Mouse (Mus musculus) spleen, adult 18-20 months (tissue): ENCODE measurements around the gene Psmb11.

Source experiments
- DNase-seq, 2 experiments: peaks; one replicate each; pipeline ENCODE4 v3.0.0; 2022; ENCODE audit warnings: mixed read lengths in 2 of 2

The Psmb11 gene

DNA sequence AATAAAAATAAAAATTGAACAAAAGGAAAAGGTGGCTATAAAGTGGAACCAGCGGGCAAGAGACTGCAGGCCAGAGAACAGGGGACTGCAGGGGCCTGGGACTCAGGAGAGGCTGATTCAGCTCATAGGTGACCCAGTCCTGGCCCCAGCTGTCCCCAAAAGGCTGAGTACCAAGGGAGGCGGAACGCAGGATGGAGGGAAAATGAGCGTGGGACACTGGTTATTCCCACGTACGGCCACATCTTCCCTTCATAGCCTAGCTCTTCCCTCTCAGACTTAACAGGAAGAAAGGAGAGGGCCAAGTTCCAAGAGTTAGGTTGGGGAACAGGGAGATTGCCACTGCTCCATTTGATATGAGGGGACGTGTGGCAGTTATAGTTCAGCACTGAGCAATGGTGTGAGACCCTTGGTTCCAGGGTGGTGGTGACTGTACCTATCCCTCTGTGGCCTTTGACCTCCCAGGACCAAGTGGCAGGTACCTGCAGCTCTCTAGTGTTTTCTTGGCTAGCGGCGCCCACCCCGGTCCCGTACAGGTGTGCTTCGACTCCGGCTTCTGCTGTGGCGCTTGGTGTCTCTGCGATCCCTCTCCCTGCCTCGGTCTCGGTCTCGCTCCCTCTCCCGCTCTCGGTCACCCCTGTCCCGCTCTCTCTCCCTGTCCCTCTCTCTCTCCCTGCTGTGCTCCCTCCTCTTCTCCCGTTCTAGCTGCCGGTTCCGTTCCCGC, 21.2 kb downstream of the Psmb11 start:
- no peak for DNase-seq

DNA sequence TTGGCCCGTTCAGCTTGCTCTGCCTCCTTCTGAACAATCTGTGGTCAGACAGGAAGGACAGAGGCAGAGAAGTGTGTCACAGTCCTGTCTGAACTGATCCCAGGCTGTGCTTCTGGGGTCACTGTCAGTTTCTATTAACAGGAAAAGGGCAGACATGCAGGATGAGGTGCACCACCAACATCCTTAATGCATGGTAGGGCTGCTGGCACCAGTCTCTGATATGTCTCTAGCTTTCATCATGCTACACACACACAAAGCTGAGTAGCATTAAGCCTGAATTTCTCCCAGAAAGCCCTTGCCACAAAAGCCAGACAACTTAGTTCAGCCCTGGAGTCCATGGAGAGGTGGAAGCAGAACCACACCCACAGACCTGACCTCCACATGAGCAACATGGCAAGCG, 21.8 kb downstream of the Psmb11 start:
- no peak for DNase-seq

DNA sequence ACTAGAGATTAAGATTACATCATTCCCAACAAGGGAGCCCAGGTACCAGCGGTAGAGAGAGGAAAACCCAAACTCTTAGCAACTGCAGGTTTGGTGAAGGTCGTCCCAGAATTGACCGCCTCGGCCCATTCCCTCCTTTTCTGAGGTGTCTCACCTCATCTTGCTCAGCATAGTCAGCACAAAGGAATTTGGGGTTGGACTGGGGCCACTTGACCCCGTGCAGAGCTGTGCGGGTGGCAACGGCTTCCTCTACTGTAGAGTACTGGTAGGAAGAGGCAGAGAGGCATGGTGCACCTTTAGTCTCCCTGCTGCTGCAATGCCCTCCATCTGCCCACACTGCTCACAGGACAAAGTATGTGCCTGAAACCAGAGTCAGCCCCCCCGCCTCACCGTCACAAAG, 23.1 kb downstream of the Psmb11 start:
- DNase-seq = no peak

DNA sequence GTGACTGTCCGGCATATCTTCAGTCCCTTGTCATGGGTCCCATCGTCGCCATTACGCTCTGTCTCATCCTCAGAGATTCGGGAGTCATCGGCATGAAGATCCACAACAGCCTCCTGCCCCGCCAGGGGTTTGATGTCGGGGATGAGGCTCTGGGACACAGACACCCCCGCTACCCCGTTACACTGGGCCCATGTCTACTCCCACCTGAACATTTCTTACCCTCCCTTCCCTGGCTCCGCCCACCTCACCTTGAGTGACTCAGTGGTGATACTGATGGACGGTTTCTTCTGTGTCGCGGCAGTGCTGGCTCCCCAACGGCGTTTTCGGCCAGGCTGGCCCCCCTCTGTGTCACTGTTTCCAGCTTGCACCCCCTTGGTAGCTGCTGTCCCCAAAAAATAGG, 25.2 kb downstream of the Psmb11 start:
- DNase-seq = no peak

DNA sequence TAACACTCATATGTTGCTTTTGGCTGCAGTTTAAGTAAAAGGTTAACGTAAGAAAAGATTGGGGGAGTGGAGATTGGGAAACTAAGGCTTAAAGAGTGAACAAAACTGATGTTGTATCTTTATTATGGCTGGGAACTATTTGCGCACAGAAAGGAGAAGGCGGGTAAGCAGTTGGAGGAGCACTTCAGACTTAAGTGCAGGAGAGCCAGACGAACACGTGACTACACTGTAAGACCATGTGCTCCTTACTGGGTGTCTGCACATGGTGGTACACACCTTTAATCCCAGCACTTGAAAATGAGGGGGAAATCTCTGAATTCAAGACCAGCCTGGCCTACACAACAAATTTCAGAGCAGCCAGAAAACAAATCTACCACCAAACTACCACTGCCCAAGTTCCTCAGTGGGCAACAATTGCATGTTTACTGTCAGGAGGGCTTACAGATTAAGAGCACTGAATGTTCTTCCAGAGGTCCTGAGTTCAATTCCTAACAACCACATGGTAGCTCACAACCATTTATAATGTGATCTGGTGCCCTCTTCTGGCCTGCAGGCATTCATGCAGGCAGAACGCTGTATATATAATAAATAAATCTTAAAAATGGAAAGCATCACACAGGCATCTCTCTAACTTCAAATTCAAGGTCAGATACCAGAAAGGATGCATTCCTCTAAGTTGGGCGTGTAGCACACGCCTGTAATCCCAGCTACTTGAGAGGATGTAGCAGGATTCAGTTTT, 25.8 kb downstream of the Psmb11 start:
- DNase-seq = no peak

DNA sequence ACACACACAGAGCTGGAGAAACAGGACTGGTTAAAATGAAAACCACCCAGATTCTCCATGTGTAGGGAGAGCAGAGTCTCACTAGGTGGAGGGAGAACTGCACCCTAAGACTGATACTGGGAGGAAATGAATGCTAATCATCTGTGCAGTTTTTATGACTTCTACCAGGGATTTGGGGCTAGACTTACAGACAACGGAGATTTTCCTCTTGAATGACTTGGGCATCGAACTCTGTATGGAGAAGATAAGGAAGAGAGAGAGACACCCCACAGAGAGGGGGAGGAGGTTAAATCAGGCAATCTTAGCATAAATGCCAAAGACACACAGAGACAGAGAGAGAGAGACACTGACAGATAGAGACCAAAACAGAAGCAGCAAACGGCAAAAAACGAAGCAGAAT, 26.7 kb downstream of the Psmb11 start:
- DNase-seq = no peak

DNA sequence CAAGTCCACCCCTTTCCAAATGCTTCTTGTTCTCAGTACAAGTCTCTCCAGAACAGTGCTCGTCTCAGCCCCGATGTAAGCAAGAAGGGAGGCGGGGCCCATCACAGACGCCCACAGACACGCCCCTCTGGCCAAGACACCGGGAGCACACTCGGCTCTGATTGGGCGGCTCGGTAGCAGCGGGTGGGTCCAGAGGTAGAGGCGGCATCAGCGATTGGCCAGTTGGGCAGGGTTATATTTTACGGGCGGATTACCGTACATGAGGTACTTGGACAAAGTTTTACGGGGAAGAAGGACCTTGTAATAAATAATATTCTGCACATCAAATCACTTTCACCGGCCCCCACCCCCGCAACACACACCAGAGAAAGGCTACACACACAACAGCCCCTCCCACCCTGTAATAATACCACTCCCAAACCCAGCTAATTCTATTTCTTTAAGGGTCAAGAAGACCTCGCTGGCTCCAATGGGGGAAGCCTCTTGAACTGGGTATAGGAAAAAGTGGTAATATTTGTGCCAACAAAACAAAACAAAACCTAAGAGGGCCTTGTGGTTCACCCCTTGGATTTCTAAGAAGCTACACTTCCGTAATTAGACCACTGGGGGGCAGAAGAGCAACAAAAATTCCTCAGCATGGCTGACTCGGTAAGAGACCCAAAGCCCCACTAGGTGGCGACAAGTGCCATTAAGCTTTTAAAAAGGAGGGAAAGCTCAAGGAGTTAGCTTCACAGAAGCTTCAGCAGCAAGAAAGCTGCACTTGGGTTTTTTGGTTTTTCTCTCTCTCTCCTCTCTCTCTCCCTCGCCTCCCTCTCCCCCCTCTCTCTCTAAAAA, 29.6 kb downstream of the Psmb11 start:
- DNase-seq = peak; percentile 63 to 79

DNA sequence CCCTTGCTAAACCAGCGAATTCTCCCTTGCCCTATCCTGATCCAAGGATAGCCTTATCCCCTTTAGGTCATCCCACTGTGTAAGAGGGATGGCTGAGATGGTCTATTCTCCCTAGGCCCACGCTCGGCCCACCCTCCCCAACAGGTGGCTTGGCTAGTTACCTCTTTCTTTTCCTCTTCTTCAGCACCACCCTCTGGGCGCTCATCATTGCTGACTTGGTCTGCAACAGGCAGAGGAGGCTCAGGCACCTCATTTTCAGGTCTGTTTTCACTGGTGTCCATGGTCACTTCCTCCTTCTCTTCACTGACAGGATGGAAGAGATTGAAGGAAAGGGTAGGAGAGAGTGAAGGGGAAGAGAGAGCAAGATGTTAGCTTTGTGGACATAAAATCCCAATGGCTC, 30.3 kb downstream of the Psmb11 start:
- DNase-seq = no peak

DNA sequence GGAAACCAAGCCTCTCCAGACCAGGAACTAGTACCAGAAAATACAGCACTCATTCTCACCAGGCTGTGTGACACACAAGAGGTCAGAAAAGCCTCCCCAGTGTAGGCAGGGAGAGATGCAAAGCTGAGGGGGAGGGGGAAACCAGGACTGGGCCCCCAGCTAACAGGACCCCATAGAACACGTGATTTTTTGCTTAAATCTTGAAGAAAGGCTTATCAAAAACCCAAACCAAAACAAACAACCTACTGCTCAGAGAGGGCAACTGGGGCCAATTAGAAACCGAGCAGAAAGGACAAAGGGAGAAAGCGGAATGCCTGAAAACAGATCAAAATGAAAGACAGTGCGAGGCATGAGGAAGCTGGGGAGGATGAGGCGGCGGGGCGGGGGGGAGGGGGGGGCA, 31.6 kb downstream of the Psmb11 start:
- DNase-seq = no peak

DNA sequence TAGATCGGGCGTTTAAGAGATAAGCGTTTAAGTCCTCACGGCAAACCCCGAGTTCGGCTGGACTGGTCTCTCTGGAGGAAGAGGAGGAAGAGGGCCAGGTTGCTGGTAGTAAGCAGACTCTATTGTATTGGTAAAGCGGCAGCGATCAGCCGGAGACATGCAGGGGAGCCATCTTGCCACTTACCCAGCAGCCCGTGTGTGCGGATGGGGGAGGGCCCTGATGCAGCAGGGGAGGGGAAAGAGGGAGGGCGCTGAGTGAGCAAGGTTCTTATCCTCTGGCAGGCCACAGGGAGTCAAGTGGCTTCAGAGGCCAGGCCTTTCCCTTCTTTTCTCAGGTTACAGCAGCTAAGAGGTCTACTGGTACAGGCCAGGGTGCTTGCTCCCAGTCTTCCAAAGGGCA, 32.3 kb downstream of the Psmb11 start:
- peak; percentile 69 to 72 for DNase-seq

DNA sequence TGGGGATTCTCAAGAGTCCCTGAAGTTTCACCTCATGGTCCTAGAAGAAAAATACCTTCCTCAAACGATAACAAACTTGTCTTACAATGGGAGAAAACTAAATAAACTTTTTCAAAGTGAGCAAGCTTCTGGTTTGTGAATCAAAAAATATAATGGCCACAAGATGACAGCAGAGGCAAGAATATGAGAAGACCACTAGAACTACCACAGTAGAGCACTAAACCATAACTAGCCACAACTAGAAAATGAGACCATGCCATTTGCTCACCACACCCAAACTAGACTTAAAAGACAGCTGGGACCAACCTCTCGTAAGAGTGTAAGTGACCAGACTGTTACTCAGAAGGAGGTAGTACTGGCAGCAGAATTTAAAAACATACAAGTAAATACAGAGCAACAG, 38.8 kb downstream of the Psmb11 start:
- DNase-seq = no peak

DNA sequence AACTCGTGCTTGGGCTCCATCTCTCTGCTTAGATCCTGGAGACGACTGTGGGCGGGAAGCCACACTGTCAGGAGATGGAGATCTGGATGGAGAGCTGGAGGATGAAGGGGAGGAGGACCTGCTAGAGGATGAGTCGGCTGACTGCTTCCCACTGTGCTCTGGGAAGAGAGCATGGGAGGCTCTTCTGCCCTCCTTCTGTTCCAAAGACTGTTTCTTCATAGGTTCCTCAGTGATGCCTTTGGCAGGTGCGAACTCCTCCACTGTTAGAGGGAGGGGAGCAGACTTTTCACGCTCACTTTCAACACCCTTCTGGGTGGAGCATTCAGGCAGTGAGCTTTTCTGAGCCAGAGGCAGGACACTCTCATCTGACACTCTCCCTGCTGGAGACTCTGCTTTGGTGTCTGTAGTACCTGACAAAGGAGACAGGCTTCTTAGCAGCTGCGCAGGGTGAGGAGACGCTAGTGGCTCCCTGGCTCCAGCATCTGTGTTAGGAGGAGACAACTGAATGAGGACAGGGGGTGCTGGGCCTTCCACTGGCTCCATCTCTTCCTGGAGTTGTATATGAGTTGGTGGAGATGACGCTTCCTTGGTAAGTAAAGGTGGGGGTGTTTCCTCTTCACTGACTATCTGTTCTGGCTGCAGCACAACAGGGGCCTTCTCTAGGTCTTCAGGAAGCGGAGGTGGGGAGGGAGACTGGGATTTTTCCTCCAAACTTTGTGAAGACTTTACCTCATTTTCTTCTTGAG, 43.4 kb downstream of the Psmb11 start:
- no peak for DNase-seq

DNA sequence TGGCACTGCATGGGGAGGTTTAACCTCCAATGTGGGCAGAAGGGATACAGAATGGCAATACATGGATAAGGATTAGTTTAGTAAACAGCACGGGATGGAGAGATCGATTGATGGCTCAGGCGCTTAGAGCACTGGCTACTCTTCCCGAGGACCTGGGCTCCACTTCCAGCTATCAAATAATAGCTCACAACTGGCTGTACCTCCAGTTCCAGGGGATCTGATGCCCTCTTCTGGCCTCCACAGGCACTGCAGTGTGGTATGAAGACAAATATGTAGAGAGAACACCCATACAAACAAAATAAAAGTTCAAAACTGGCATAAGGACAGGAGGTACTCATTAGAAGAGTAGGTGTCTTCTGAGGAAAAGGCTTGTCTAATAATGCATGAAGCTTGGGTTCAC, 48.1 kb downstream of the Psmb11 start:
- peak; percentile 35 to 64 for DNase-seq

DNA sequence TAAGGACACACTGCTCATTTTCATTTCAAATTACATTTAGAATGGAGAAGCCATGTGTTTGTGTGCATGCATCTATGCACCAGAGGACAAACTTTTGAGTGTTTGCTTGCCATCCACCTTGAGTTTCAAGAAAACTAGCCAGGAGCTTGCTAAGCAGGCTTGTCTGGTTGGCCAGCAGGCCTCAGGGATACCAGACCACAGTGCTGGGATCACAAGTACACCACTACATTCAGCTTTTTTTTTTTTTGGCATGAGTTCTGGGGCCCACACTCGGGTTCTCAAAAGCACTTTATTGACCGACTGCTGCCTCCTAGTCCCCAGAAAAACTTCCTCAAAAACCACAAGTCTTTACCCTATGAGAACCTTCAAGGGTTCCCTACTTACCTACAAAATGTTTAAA, 53.1 kb downstream of the Psmb11 start:
- no peak for DNase-seq

DNA sequence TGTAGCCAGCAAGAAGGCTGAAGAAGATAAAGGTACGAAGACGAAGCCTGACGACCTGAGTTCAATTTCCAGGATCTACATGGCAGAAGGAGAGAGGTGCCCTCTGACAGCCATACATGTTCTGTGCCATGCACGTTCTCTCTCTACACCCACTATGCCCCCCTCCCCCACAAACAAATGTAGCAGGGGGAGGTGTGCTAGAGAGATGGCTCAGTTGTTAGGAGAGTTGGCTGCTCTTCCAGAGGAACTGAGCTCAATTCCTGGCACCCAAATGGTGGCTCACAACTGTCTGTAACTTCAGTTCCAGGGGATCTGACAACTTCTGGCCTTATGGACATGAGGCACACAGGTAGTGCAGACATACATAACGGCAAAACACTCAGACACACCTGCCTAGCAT, 55.1 kb downstream of the Psmb11 start:
- no peak for DNase-seq

DNA sequence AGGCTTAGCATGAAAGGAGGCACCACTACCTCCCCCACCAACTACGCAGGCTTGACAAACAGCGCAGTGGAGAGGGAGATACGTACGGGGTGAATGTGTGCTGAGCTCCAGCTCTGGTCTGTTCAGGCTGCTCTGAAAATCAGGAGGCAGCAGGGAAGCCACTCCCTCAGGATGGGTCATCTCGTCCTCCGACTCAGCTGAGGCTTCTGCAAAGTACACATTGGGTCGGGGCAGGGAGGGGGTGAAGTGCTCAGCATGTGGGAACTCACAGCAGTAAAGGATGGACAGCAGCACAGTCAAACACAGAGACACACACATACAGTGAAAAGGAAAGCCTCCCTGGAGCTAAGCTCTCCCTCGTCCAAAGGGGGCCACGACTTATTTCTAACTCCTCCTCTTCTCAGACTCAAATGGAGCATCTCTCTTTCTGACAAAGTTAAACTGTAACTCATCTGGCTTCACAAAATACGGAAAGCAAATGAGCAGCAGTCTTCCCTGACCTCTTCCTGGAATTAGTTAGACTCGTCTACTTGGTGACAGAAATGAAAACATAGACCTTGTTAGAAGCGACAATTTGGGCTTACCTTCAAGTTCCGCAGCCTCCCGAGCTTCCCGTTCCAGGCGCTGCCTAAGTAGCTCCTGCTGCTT, 57.5 kb downstream of the Psmb11 start:
- no peak for DNase-seq
